Mouse (Mus musculus): Measurements from ENCODE around the gene Ddx58. TPM values are rescaled to one million over a fixed set of nuclear protein-coding genes. Genes with fewer than 3 reads are reported as not detected.

Ddx58 gene
- total RNA-seq, 4 experiments from 2014 or later = 1.5 to 2.0 (median 1.9) TPM

- DNase-seq (ENCODE audit: low spot score in 2 of 2) = no peak
Measured at GRCm38 (mm10) chr4:40234256-40234655, 5.4 kb downstream of the Ddx58 start.

GRCm38 (mm10) chr4:40233062-40233664 lies 6.5 kb downstream of the Ddx58 start:
- DNase-seq (ENCODE audit: low spot score in 2 of 2) = no peak

GRCm38 (mm10) chr4:40229723-40230122 lies 9.9 kb downstream of the Ddx58 start:
- no peak for DNase-seq (ENCODE audit: low spot score in 2 of 2)

GRCm38 (mm10) chr4:40227886-40228285 lies 11.7 kb downstream of the Ddx58 start:
- DNase-seq (ENCODE audit: low spot score in 2 of 2) = no peak

- no peak for DNase-seq (ENCODE audit: low spot score in 2 of 2)
Measured at GRCm38 (mm10) chr4:40227131-40227530, 12.5 kb downstream of the Ddx58 start.

GRCm38 (mm10) chr4:40226095-40226494 lies 13.5 kb downstream of the Ddx58 start:
- DNase-seq (ENCODE audit: low spot score in 2 of 2) = no peak

- no peak for DNase-seq (ENCODE audit: low spot score in 2 of 2)
Measured at GRCm38 (mm10) chr4:40221876-40222585, 17.6 kb downstream of the Ddx58 start.

- DNase-seq (ENCODE audit: low spot score in 2 of 2) = no peak
Measured at GRCm38 (mm10) chr4:40221004-40221760, 18.4 kb downstream of the Ddx58 start.

GRCm38 (mm10) chr4:40220437-40220836 lies 19.2 kb downstream of the Ddx58 start:
- no peak for DNase-seq (ENCODE audit: low spot score in 2 of 2)

- DNase-seq (ENCODE audit: low spot score in 2 of 2) = no peak
Measured at GRCm38 (mm10) chr4:40218382-40218781, 21.2 kb downstream of the Ddx58 start.

GRCm38 (mm10) chr4:40217910-40218309 lies 21.7 kb downstream of the Ddx58 start:
- no peak for DNase-seq (ENCODE audit: low spot score in 2 of 2)

- no peak for DNase-seq (ENCODE audit: low spot score in 2 of 2)
Measured at GRCm38 (mm10) chr4:40212177-40212576, 27.5 kb downstream of the Ddx58 start.

- no peak for DNase-seq (ENCODE audit: low spot score in 2 of 2)
Measured at GRCm38 (mm10) chr4:40207701-40208100, 31.9 kb downstream of the Ddx58 start.

GRCm38 (mm10) chr4:40205231-40205903 lies 34.3 kb downstream of the Ddx58 start:
- DNase-seq (ENCODE audit: low spot score in 2 of 2) = no peak

GRCm38 (mm10) chr4:40204374-40204773 lies 35.3 kb downstream of the Ddx58 start:
- DNase-seq (ENCODE audit: low spot score in 2 of 2) = no peak

- DNase-seq (ENCODE audit: low spot score in 2 of 2) = no peak
Measured at GRCm38 (mm10) chr4:40202205-40202604, 37.4 kb downstream of the Ddx58 start.

- DNase-seq (ENCODE audit: low spot score in 2 of 2) = no peak
Measured at GRCm38 (mm10) chr4:40195336-40195735, 44.3 kb downstream of the Ddx58 start.

GRCm38 (mm10) chr4:40193461-40193860 lies 46.2 kb downstream of the Ddx58 start:
- DNase-seq (ENCODE audit: low spot score in 2 of 2) = no peak

GRCm38 (mm10) chr4:40192246-40192645 lies 47.4 kb downstream of the Ddx58 start:
- DNase-seq (ENCODE audit: low spot score in 2 of 2) = no peak

GRCm38 (mm10) chr4:40187956-40188355 lies 51.7 kb downstream of the Ddx58 start:
- no peak for DNase-seq (ENCODE audit: low spot score in 2 of 2)

- no peak for DNase-seq (ENCODE audit: low spot score in 2 of 2)
Measured at GRCm38 (mm10) chr4:40184470-40184869, 55.2 kb downstream of the Ddx58 start.

GRCm38 (mm10) chr4:40183781-40184180 lies 55.8 kb downstream of the Ddx58 start:
- no peak for DNase-seq (ENCODE audit: low spot score in 2 of 2)
